Mouse (Mus musculus): ENCODE data around the gene Nav2. TPM values are rescaled to one million over a fixed set of nuclear protein-coding genes. Genes with fewer than 3 reads are reported as not detected.

Nav2 gene
- total and polyA plus RNA-seq, 3 experiments, result 2.0 to 2.7 TPM; not detected in 1

- H3K9me3 ChIP-seq (replicated peaks; ENCODE audit: insufficient read depth, low read length), result no peaks in the 10 kb centered on the region
- H3K9ac ChIP-seq (ENCODE audit: control insufficient read depth, low read depth, low read length, poor library complexity, severe bottlenecking), result no peak overlapping the region
- DNase-seq (ENCODE audit: low read depth, low spot score), result no peak
- H3K27me3 ChIP-seq (ENCODE audit: control insufficient read depth in 1 of 2, insufficient read depth in 2 of 2, low read length in 2 of 2), result no peaks in the 10 kb centered on the region
- H3K79me2 ChIP-seq (ENCODE audit: control insufficient read depth, insufficient read depth, low read length, poor library complexity), result no peaks in the 10 kb centered on the region
- no peak for TF ChIP-seq NRF1 (IDR thresholded peaks at IDR 0.05; ENCODE audit: insufficient read depth, low read depth, low read length, poor library complexity, severe bottlenecking)
- no peak for TF ChIP-seq GATA1 (IDR thresholded peaks at IDR 0.05; ENCODE audit: low read depth, low read length)
- TF ChIP-seq MEF2A (IDR thresholded peaks at IDR 0.05; ENCODE audit: extremely low read depth, insufficient replicate concordance, low read depth, low read length, poor library complexity, severe bottlenecking), result no peak
- TF ChIP-seq MAZ (IDR thresholded peaks at IDR 0.05; ENCODE audit: low read depth, low read length), result no peak
- no peak for TF ChIP-seq EP300 (IDR thresholded peaks at IDR 0.05; ENCODE audit: low read depth in 1 of 2, low read length in 2 of 2)
- no peak for TF ChIP-seq GABPA (IDR thresholded peaks at IDR 0.05; ENCODE audit: low read depth, low read length)
- no peak for TF ChIP-seq ZC3H11A (IDR thresholded peaks at IDR 0.05; ENCODE audit: low read depth, low read length)
- no peak for TF ChIP-seq MXI1 (IDR thresholded peaks at IDR 0.05; ENCODE audit: low read depth, low read length)
- TF ChIP-seq HCFC1 (IDR thresholded peaks at IDR 0.05; ENCODE audit: low read depth, low read length), result no peak
- TF ChIP-seq RCOR1 (IDR thresholded peaks at IDR 0.05; ENCODE audit: low read depth, low read length), result no peak
- no peak for TF ChIP-seq JUND (IDR thresholded peaks at IDR 0.05; ENCODE audit: low read depth, low read length)
- no peak for TF ChIP-seq ZNF384 (IDR thresholded peaks at IDR 0.05; ENCODE audit: low read depth, low read length)
- no peak for TF ChIP-seq SMC3 (IDR thresholded peaks at IDR 0.05; ENCODE audit: low read depth, low read length)
- TF ChIP-seq USF2 (IDR thresholded peaks at IDR 0.05; ENCODE audit: borderline replicate concordance in 1 of 2, insufficient read depth in 1 of 2, low read depth in 1 of 2, low read length in 2 of 2), result no peak
- no peak for TF ChIP-seq TCF12 (IDR thresholded peaks at IDR 0.05; ENCODE audit: low read depth, low read length)
- TF ChIP-seq ETS1 (IDR thresholded peaks at IDR 0.05; ENCODE audit: low read depth, low read length), result no peak
- no peak for TF ChIP-seq CHD1 (IDR thresholded peaks at IDR 0.05; ENCODE audit: low read depth, low read length)
- no peak for TF ChIP-seq UBTF (IDR thresholded peaks at IDR 0.05; ENCODE audit: borderline replicate concordance, insufficient read depth, low read depth, low read length)
- no peak for TF ChIP-seq RAD21 (IDR thresholded peaks at IDR 0.05; ENCODE audit: low read depth, low read length)
- no peak for TF ChIP-seq ZKSCAN1 (IDR thresholded peaks at IDR 0.05; ENCODE audit: low read depth, low read length)
- no peaks in the 10 kb centered on the region for H3K4me1 ChIP-seq (ENCODE audit: control insufficient read depth in 1 of 2, insufficient read depth in 2 of 2, low read length in 2 of 2)
- no peak overlapping the region for H3K27ac ChIP-seq (ENCODE audit: control insufficient read depth, low read depth, low read length)
- H3K4me3 ChIP-seq (ENCODE audit: control insufficient read depth in 1 of 2, insufficient read depth in 1 of 2, low read depth in 2 of 2, low read length in 2 of 2), result no peak overlapping the region
- H3K36me3 ChIP-seq (ENCODE audit: control insufficient read depth in 1 of 2, insufficient read depth in 2 of 2, low read length in 2 of 2), result no peaks in the 10 kb centered on the region
These were observed 540.1 kb downstream of the Nav2 start for GRCm38 (mm10) chr7:49448580-49448979.

All from MEL (cell line).